Mouse (Mus musculus): Measurements from ENCODE around the gene Slc25a13. TPM values are rescaled to one million over a fixed set of nuclear protein-coding genes. Genes with fewer than 3 reads are reported as not detected.

Slc25a13 gene
- 3.2 and 6.9 TPM in 2 replicates for polyA plus RNA-seq (2014; fragmentation: Nextera tagmentation; extraction: Ambion mirVana)

DNA sequence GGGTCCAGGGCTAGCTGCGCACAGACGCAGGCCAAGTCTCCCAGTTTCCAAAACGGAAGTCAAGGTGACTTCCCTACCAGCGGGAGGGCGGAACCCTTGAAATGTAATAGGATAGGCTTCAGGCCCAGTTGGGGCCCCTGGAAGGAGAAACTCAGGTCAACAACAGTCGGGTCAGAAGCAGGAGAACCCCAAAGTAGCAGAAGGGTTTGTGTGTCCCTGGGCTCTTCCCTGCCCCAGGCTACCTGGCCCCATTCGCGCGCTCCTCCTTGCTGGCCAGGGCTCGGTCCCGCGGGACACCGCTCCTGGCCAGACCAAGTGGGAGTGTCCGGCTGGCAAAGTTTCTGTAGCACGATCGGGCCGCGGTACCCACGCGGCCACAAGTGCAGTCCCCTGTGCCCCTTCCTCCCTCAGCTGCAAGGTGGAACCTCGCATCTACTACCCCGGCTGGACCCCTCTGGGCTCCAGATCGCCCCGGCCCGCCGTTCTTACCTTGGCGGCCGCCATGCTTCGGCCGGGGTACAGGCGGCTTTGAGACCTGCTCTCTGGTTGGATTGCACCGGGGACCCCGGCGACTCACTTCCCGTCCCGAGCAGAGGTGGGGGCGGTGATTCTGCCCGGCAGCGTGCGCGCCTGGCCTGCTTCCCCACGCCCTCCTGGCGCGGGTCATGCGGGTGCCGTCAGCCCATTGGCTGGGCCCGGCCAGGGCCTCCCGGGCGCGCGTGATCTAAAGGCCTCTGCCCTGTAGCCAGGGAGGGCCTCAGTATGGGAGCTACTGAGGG, at the start of gene Slc25a13:
Gene Slc25a13 (minus strand): TSS at position 667 of the 779 bp plus-strand sequence.
- Histone ChIP-seq H3K4me3 (replicated peaks; ENCODE audit: low read depth, low read length) (peak within 1 kb of the TSS; percentile 49), H3K36me3 (ENCODE audit: control insufficient read depth, insufficient read depth, low read length) (no peaks in the 10 kb centered on the region), H3K27me3 (ENCODE audit: control insufficient read depth, insufficient read depth, low read length) (no peaks in the 10 kb centered on the region), H3K9ac (replicated peaks; ENCODE audit: low read length) (peak within 1 kb of the TSS; percentile 54), H3K27ac (replicated peaks; ENCODE audit: low read depth, low read length) (no peak within 1 kb of the TSS), H3K4me2 (ENCODE audit: low read length) (peak within 1 kb of the TSS; percentile 97), H3K4me1 (ENCODE audit: control insufficient read depth, insufficient read depth, low read length) (peaks cover 3% of the 10 kb centered on the region; the same call in 1 of the 2 replicates), H3K9me3 (ENCODE audit: control insufficient read depth, low read length) (no peaks in the 10 kb centered on the region)
- DNase-seq (peak; percentile 76), ATAC-seq (ENCODE audit: low FRiP score, low TSS enrichment) (peak; percentile 90)
- WGBS = under 1% methylated on average over 51 of the region's 51 CpGs

DNA sequence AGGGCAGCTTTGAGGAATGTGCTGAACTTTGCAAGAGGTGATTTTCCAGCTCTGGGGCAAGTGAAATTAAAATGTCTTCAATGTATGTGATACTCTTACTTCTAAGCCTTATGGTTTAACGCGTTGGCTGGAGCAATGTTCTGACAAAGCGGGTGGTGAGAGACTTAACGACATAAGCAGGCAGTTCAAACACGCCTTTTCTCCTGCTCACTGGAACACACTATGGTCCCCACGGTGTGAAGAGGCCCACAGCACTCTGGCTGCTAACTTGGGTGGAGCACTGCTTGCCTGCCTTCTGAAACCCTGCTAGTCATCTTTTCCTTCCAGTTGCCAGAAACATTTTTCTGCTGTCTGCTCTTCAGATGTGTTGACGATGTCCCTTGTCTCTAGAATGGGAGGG, 48.8 kb upstream of the Slc25a13 start:
- Histone ChIP-seq H3K4me2 (ENCODE audit: low read length) (no peak overlapping the region), H3K4me1 (ENCODE audit: control insufficient read depth, insufficient read depth, low read length) (no peaks in the 10 kb centered on the region), H3K36me3 (ENCODE audit: control insufficient read depth, insufficient read depth, low read length) (no peaks in the 10 kb centered on the region), H3K27ac (replicated peaks; ENCODE audit: low read depth, low read length) (no peak overlapping the region), H3K27me3 (ENCODE audit: control insufficient read depth, insufficient read depth, low read length) (no peaks in the 10 kb centered on the region), H3K4me3 (replicated peaks; ENCODE audit: low read depth, low read length) (no peak overlapping the region), H3K9me3 (ENCODE audit: control insufficient read depth, low read length) (no peaks in the 10 kb centered on the region), H3K9ac (replicated peaks; ENCODE audit: low read length) (no peak overlapping the region)
- WGBS = 92% methylated on average over 7 of the region's 7 CpGs
- ATAC-seq (ENCODE audit: low FRiP score, low TSS enrichment) = no peak
- DNase-seq = no peak

DNA sequence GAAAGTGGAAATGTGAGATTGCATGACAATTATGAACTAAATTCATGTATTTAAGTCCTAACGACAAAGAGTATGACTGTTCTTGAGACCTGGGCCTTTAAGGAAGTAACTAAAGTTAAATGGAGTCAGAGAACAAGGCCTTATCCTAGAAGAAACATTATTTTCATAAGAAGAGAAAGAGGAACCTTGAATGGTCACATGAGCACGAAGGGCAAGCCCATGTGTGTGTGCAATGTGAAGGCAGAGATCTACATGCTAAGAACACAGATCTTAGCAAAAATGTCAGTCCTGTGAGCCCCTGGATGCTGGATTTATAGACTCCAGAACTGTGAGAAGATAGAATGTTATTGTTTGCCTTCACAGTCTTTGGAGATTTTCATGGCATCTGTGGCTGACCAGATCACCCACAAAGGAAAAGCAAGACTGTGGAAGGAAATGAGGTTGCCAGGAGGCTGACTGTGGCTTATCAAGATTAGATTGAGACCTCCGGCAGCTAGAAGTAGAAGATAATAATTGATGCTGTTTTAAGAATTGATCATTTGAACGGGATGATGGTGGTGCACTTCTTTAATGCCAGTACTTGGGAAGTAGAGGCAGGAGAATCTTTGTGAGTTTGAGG, 46.4 kb upstream of the Slc25a13 start:
- Histone ChIP-seq H3K4me1 (ENCODE audit: control insufficient read depth, insufficient read depth, low read length) (no peaks in the 10 kb centered on the region), H3K4me2 (ENCODE audit: low read length) (no peak overlapping the region), H3K27me3 (ENCODE audit: control insufficient read depth, insufficient read depth, low read length) (no peaks in the 10 kb centered on the region), H3K4me3 (replicated peaks; ENCODE audit: low read depth, low read length) (no peak overlapping the region), H3K27ac (replicated peaks; ENCODE audit: low read depth, low read length) (no peak overlapping the region), H3K9me3 (ENCODE audit: control insufficient read depth, low read length) (no peaks in the 10 kb centered on the region), H3K36me3 (ENCODE audit: control insufficient read depth, insufficient read depth, low read length) (no peaks in the 10 kb centered on the region), H3K9ac (replicated peaks; ENCODE audit: low read length) (no peak overlapping the region)
- DNase-seq (no peak), ATAC-seq (ENCODE audit: low FRiP score, low TSS enrichment) (no peak)
- 88% methylated on average over 4 of the region's 4 CpGs for WGBS

DNA sequence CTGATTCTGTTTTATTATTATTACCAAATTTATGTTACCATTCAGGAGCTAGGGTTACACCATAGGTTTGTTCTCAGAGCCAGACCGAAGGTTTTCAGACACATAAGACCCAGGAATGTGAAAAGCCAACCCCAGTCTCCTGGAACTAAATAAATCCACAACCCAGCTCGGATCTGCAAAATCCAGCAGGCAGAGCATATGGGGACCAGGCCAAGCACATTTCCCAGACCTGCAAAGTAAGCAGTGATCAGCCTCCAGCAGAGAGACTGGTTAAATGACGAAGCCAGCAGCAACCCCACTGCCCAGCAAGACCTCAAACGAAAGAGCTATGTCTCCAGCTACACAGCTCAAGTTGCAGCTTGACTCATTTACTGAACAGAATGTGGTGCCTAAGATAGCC, 43.9 kb upstream of the Slc25a13 start:
- no peak for DNase-seq
- 77% methylated on average over 4 of the region's 4 CpGs for WGBS
- no peaks in the 10 kb centered on the region for H3K4me1 ChIP-seq (ENCODE audit: control insufficient read depth, insufficient read depth, low read length)
- no peak overlapping the region for H3K27ac ChIP-seq (replicated peaks; ENCODE audit: low read depth, low read length)
- no peak overlapping the region for H3K4me2 ChIP-seq (ENCODE audit: low read length)
- ATAC-seq (ENCODE audit: low FRiP score, low TSS enrichment) = no peak
- H3K36me3 ChIP-seq (ENCODE audit: control insufficient read depth, insufficient read depth, low read length) = no peaks in the 10 kb centered on the region
- H3K27me3 ChIP-seq (ENCODE audit: control insufficient read depth, insufficient read depth, low read length) = no peaks in the 10 kb centered on the region
- no peaks in the 10 kb centered on the region for H3K9me3 ChIP-seq (ENCODE audit: control insufficient read depth, low read length)
- H3K4me3 ChIP-seq (replicated peaks; ENCODE audit: low read depth, low read length) = no peak overlapping the region
- no peak overlapping the region for H3K9ac ChIP-seq (replicated peaks; ENCODE audit: low read length)

GRCm38 (mm10) chr6:6248500-6248899, 31.5 kb upstream of the Slc25a13 start:
- no peak overlapping the region for H3K27ac ChIP-seq (replicated peaks; ENCODE audit: low read depth, low read length)
- H3K9ac ChIP-seq (replicated peaks; ENCODE audit: low read length) = no peak overlapping the region
- no peaks in the 10 kb centered on the region for H3K4me1 ChIP-seq (ENCODE audit: control insufficient read depth, insufficient read depth, low read length)
- H3K27me3 ChIP-seq (ENCODE audit: control insufficient read depth, insufficient read depth, low read length) = no peaks in the 10 kb centered on the region
- ATAC-seq (ENCODE audit: low FRiP score, low TSS enrichment) (no peak), DNase-seq (no peak)
- H3K36me3 ChIP-seq (ENCODE audit: control insufficient read depth, insufficient read depth, low read length) = no peaks in the 10 kb centered on the region
- no peak overlapping the region for H3K4me2 ChIP-seq (ENCODE audit: low read length)
- H3K4me3 ChIP-seq (replicated peaks; ENCODE audit: low read depth, low read length) = no peak overlapping the region
- no peaks in the 10 kb centered on the region for H3K9me3 ChIP-seq (ENCODE audit: control insufficient read depth, low read length)
- WGBS = 65% methylated on average over 7 of the region's 7 CpGs

DNA sequence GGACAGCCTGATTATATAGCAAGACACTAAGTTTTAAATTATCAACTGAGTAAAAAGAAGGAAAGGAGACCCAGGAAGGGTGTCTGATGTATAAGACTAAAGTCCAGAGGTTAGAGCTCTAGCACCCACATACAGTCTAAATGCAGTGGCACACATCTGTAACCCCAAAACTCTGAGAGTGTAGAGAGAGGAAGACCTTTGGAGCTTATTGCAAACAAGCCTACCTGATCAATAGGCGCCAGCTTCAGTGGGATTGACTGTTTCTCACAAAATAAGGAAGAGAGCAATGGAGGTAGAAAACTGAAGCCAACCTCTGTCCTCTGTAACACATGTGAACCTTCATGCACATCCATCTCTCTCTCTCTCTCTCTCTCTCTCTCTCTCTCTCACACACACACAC, 26.9 kb upstream of the Slc25a13 start:
- no peak overlapping the region for H3K27ac ChIP-seq (replicated peaks; ENCODE audit: low read depth, low read length)
- no peaks in the 10 kb centered on the region for H3K4me1 ChIP-seq (ENCODE audit: control insufficient read depth, insufficient read depth, low read length)
- H3K9ac ChIP-seq (replicated peaks; ENCODE audit: low read length) = no peak overlapping the region
- DNase-seq = no peak
- H3K27me3 ChIP-seq (ENCODE audit: control insufficient read depth, insufficient read depth, low read length) = no peaks in the 10 kb centered on the region
- no peaks in the 10 kb centered on the region for H3K9me3 ChIP-seq (ENCODE audit: control insufficient read depth, low read length)
- H3K36me3 ChIP-seq (ENCODE audit: control insufficient read depth, insufficient read depth, low read length) = no peaks in the 10 kb centered on the region
- H3K4me2 ChIP-seq (ENCODE audit: low read length) = no peak overlapping the region
- ATAC-seq (ENCODE audit: low FRiP score, low TSS enrichment) = no peak
- WGBS = 93% methylated on average over 1 of the region's 1 CpGs
- no peak overlapping the region for H3K4me3 ChIP-seq (replicated peaks; ENCODE audit: low read depth, low read length)

- DNase-seq = no peak
- Histone ChIP-seq H3K4me2 (ENCODE audit: low read length) (no peak overlapping the region), H3K9me3 (ENCODE audit: control insufficient read depth, low read length) (no peaks in the 10 kb centered on the region), H3K4me1 (ENCODE audit: control insufficient read depth, insufficient read depth, low read length) (no peaks in the 10 kb centered on the region), H3K4me3 (replicated peaks; ENCODE audit: low read depth, low read length) (no peak overlapping the region), H3K36me3 (ENCODE audit: control insufficient read depth, insufficient read depth, low read length) (no peaks in the 10 kb centered on the region), H3K27me3 (ENCODE audit: control insufficient read depth, insufficient read depth, low read length) (no peaks in the 10 kb centered on the region), H3K9ac (replicated peaks; ENCODE audit: low read length) (no peak overlapping the region), H3K27ac (replicated peaks; ENCODE audit: low read depth, low read length) (no peak overlapping the region)
- WGBS = 80% methylated on average over 7 of the region's 7 CpGs
- no peak for ATAC-seq (ENCODE audit: low FRiP score, low TSS enrichment)
Measured at GRCm38 (mm10) chr6:6242114-6242513, 25.1 kb upstream of the Slc25a13 start.

DNA sequence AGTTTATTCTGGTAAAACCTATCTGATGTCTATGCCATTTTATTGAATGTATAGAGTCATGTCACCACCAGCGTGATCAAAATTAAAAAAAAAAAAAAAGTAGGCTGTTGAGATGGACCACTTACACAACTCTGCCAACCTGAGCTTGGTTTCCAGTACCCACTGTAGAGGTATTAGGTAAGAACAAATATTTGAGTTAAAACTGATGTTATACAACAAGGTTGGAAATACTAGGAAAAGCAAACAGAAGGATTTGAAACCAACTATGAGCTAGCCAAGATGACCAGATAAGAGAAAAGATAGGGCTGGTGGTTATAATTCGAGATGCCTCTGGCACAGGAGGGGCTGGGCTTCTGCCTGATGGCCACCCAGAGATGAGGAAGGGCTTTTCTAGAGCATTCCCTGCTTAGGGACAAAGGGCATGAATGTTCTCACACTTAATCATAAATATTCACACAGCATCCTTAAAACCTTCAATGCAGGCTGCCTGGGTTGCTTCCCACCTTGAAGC, 19.9 kb upstream of the Slc25a13 start:
- Histone ChIP-seq H3K9me3 (ENCODE audit: control insufficient read depth, low read length) (no peaks in the 10 kb centered on the region), H3K9ac (replicated peaks; ENCODE audit: low read length) (no peak overlapping the region), H3K4me2 (ENCODE audit: low read length) (no peak overlapping the region), H3K4me1 (ENCODE audit: control insufficient read depth, insufficient read depth, low read length) (no peaks in the 10 kb centered on the region), H3K27me3 (ENCODE audit: control insufficient read depth, insufficient read depth, low read length) (no peaks in the 10 kb centered on the region), H3K27ac (replicated peaks; ENCODE audit: low read depth, low read length) (no peak overlapping the region), H3K4me3 (replicated peaks; ENCODE audit: low read depth, low read length) (no peak overlapping the region), H3K36me3 (ENCODE audit: control insufficient read depth, insufficient read depth, low read length) (no peaks in the 10 kb centered on the region)
- no peak for ATAC-seq (ENCODE audit: low FRiP score, low TSS enrichment)
- DNase-seq = no peak
- 92% methylated on average over 2 of the region's 2 CpGs for WGBS

DNA sequence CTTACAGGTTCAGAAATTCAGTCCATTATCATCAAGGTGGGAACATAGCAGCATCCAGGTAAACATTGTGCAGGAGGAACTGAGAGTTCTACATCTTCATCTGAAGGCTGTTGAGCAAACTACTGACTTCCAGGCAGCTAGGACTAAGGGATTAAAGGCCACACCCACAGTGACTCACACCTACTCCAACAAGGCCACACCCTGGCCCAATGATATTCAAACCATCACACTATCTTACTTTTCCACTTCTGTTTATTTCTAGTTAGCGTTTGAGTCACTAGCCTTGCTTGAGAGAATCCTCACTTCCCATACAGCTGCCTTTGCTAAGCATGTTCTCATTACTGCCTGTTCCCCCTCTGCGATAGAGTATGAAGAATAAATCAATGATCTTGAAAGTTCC, 13.3 kb upstream of the Slc25a13 start:
- Histone ChIP-seq H3K4me1 (ENCODE audit: control insufficient read depth, insufficient read depth, low read length) (no peaks in the 10 kb centered on the region), H3K4me3 (replicated peaks; ENCODE audit: low read depth, low read length) (no peak overlapping the region), H3K27ac (replicated peaks; ENCODE audit: low read depth, low read length) (no peak overlapping the region), H3K36me3 (ENCODE audit: control insufficient read depth, insufficient read depth, low read length) (no peaks in the 10 kb centered on the region), H3K9ac (replicated peaks; ENCODE audit: low read length) (no peak overlapping the region), H3K9me3 (ENCODE audit: control insufficient read depth, low read length) (no peaks in the 10 kb centered on the region), H3K27me3 (ENCODE audit: control insufficient read depth, insufficient read depth, low read length) (no peaks in the 10 kb centered on the region), H3K4me2 (ENCODE audit: low read length) (no peak overlapping the region)
- ATAC-seq (ENCODE audit: low FRiP score, low TSS enrichment) = no peak
- 93% methylated on average over 2 of the region's 2 CpGs for WGBS
- DNase-seq = no peak

All from midbrain, embryonic 14.5 days (tissue).